Mouse (Mus musculus): ENCODE data around the gene P2rx3.

GRCm38 (mm10) chr2:85002575-85002974 is 34.7 kb downstream of the P2rx3 start:
- TF ChIP-seq CTCF (IDR thresholded peaks at IDR 0.05; ENCODE audit: low read depth) (no peak), EP300 (IDR thresholded peaks at IDR 0.05; ENCODE audit: low read depth) (no peak)
